Mouse (Mus musculus) MEL-GATA-1-ER (cell line): Measurements from ENCODE around the gene Gca.
"Not testable (repeated sequence)": the region's sequence is repeated elsewhere in the genome, so short reads cannot be mapped to it uniquely, and the experiment has no call there.

Experiments
- DNase-seq: peaks from one replicate; pipeline ENCODE4 v3.0.0-alpha.2; 2012; ENCODE audit warnings: low read depth; ENCODE audit errors: extremely low read depth

Gca gene

GRCm38 (mm10) chr2:62669848-62670247 is 5.8 kb downstream of the Gca start:
- no peak for DNase-seq

GRCm38 (mm10) chr2:62670301-62670700 is 6.2 kb downstream of the Gca start:
- no peak for DNase-seq

DNA sequence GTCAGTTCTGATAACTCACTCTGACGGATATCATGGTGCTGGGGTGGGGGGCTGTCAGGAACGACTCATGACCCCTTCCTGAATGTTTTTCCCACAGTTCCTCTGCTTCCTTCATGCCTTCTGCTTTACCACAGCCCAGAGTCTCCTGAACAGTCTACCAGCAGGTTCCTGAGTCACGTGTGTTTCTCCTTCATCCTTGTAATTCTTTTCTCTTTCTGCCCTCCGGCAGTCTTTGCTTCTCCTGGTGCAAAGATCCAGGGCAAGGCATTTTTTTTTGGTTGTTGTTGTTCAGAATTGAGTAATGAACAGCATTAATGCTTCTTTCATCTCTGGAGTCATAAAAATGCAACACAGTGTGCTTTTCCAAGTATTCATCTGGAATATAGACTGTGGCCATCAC is 6.7 kb downstream of the Gca start:
- no peak for DNase-seq

GRCm38 (mm10) chr2:62672788-62673187 is 8.7 kb downstream of the Gca start:
- DNase-seq, result no peak

DNA sequence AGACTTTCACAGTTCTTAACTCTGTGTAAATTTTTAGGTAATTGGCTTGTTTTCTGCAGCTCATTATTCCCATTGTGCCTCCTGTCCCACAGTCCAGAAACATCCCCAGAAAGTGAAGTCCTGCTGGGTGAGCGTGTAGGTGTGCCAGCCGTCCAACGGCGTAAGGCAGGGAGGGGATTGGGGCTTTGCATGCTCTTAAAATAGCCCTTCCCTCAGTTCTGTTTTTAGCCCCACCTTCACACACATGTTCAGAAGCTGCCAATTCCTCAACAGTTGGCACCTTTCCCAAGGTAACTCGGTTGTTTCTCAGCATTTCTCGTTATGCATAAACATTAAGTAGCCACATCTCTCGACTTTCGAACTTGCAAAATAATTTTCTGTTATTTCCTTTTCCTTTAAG is 17.6 kb downstream of the Gca start:
- DNase-seq, result no peak

DNA sequence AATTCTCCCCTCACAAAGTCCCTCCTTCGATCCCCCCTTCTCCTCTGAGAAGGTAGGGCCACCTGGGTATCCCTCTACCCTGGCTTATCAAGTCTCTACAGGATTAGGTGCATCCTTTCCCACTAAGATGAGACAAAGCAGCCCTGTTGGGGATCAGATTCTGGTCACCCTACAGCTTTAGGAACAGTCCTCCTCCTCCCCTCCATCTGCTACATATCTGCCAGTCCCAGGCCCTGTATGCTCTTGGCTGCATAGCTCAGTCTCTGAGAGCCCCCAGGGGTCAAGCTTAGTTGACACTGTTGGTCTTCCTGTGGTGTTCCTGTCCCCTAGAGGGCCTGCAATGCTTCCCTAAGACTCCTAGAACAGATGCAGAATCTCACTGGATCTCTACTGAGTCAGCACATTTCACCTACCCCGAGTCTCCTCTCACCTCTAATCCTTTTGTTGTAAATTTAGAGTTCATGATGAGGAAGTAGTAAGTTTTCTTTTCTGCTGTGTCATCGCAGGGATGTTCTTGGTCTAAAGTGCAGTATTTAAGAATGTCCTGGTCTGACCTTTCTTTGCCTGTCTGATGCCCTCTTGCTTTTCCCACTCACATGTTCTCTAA is 21.0 kb downstream of the Gca start:
- DNase-seq, result peak; percentile 48

- DNase-seq, result no peak
These were observed 21.8 kb downstream of the Gca start for GRCm38 (mm10) chr2:62685934-62686333.

DNA sequence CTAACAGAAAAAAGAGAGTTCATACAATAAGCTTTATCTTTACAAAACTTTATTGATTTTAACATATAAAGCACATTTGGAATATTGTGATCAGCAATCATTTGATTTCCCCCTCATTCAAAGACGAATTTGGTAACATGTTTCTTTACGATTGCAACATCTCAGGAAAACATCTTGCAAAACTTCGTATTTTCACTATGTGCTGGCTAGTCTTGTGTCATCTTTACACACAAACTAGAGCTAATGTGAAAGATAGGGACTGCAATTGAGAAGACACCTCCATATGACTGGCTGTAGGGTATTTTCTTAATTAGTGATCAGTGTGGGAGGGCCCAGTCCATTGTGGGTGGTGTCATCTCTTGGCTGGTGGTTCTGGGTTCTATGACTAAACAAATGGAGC is 42.2 kb downstream of the Gca start:
- DNase-seq, result no peak

GRCm38 (mm10) chr2:62709633-62710032 is 45.5 kb downstream of the Gca start:
- DNase-seq, result no peak

- not testable (repeated sequence) for DNase-seq
These were observed 50.3 kb downstream of the Gca start for GRCm38 (mm10) chr2:62714362-62714761.

GRCm38 (mm10) chr2:62715260-62715659 is 51.2 kb downstream of the Gca start:
- DNase-seq, result no peak

DNA sequence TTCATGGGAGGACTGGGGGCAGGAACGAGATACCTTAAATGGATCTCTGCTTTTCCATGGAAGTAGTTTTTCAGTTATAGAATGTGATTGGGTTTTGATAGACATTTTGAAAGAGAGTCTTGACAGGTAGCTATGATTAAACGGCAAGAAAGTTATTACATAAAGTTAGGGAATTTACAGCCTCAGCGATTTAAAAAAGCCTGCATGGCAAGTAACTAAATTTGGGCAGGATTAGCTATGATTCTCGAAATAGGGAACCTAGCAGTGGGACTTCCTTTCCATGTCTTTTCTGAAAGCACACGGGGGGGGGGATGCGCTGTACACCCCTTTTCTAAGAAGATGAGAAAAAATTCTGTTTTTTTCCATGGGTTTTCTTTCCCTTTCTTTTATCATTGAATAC is 53.2 kb downstream of the Gca start:
- DNase-seq, result no peak

GRCm38 (mm10) chr2:62718411-62718810 is 54.3 kb downstream of the Gca start:
- DNase-seq, result no peak

DNA sequence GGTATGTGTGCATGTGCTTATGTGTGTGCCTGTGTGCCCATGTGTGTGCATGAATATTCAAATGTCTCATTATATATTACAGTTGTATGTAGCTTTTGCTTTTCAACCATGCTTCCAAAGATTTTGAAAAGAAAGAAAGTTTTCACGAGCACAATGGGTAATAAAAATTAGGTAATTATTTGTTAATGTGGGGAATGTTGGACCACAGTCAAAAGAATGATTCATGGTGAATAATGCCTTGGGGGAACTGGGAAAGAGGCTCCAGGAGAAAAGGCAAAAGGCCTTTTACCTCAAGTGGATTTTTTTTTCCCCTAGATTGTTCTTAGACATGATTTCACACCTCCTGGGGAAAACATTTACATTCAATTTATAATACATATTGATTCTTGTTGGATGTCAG is 61.9 kb downstream of the Gca start:
- DNase-seq, result no peak

GRCm38 (mm10) chr2:62727732-62728131 is 63.6 kb downstream of the Gca start:
- DNase-seq, result no peak

DNA sequence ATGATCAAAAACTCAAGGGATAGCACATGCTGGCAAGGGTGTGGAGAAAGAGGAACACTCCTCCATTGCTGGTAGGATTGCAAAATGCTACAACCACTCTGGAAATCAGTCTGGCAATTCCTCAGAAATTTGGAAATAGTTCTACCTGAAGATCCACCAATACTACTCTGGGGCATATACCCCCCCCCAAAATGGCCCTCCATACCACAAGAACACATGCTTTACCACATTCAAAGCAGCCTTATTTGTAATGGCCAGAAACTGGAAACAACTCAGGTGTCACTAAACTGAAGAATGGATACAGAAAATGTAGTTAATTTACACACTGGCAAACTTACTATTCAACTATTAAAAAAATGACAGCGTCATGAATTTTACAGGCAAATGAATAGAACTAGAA is 66.6 kb downstream of the Gca start:
- DNase-seq, result no peak

DNA sequence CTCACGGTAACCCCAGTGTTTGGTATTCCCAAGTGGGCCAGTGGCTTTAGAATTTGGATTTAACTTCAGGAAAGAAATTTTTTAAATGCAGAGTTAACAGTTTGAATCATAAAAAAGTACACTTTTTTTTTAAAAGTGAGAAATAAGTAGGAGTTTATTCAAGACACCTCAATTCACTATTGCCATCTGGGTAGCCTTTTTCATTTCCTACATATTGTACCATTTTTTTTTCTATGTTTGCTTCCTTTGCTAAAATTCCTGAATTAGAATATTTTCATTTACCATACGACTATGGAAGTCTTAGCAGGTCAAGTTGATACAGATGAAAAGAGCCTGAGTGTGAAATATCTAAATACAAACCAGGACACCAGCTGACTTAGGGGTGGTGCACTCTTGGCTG is 79.0 kb downstream of the Gca start:
- no peak for DNase-seq
